Mouse (Mus musculus) cerebellum, adult 2 months (tissue): ENCODE measurements at regions not wholly inside any gene's neighbourhood (a gene's known extent, or its start where the extent isn't known, plus 50 kb on each side); places are given as distances from the start of the nearest gene placed in this dataset.

Experiments
- DNase-seq, 2 experiments: peaks; one replicate each; pipeline ENCODE4 v3.0.0; 2021
- H3K27ac ChIP-seq: fragments of 200-500 bp; 2 replicates; pipeline ENCODE4 v1.5.1; 2012; ENCODE audit warnings: low read length, control low read depth, inconsistent platforms; ENCODE audit not compliant: insufficient read depth
- H3K27me3 ChIP-seq: fragments of 200-500 bp; 2 replicates; pipeline ENCODE4 v1.6.1; 2012; ENCODE audit warnings: inconsistent platforms, mild to moderate bottlenecking, low read length, moderate library complexity; ENCODE audit not compliant: control insufficient read depth, insufficient read depth
- H3K4me1 ChIP-seq: fragments of 200-500 bp; 2 replicates; pipeline ENCODE4 v1.6.1; 2011; ENCODE audit warnings: low read length; ENCODE audit not compliant: control insufficient read depth, insufficient read depth
- H3K4me3 ChIP-seq: fragments of 200-500 bp; replicated peaks from 2 replicates; pipeline ENCODE3; 2011; ENCODE audit warnings: mild to moderate bottlenecking, low read depth, low read length, control low read depth; ENCODE audit not compliant: insufficient read depth
- CTCF ChIP-seq: fragments of 200-500 bp; IDR thresholded peaks from 2 replicates; pipeline ENCODE4 v1.5.1; 2011; ENCODE audit warnings: low read depth, mild to moderate bottlenecking, control low read depth, low read length, moderate library complexity, borderline replicate concordance; ENCODE audit not compliant: insufficient read depth
- POLR2A ChIP-seq: fragments of 200-500 bp; IDR thresholded peaks from 2 replicates; pipeline ENCODE4 v1.6.1; 2011; ENCODE audit warnings: low read length, control low read depth, borderline replicate concordance; ENCODE audit not compliant: insufficient read depth
- WGBS: fragments of 180-500 bp; shearing (Covaris S2); methylation state at CpG from one replicate; pipeline ENCODE4 v1.1.7; 2018; 5-methylcytosine and 5-hydroxymethylcytosine counted together

DNA sequence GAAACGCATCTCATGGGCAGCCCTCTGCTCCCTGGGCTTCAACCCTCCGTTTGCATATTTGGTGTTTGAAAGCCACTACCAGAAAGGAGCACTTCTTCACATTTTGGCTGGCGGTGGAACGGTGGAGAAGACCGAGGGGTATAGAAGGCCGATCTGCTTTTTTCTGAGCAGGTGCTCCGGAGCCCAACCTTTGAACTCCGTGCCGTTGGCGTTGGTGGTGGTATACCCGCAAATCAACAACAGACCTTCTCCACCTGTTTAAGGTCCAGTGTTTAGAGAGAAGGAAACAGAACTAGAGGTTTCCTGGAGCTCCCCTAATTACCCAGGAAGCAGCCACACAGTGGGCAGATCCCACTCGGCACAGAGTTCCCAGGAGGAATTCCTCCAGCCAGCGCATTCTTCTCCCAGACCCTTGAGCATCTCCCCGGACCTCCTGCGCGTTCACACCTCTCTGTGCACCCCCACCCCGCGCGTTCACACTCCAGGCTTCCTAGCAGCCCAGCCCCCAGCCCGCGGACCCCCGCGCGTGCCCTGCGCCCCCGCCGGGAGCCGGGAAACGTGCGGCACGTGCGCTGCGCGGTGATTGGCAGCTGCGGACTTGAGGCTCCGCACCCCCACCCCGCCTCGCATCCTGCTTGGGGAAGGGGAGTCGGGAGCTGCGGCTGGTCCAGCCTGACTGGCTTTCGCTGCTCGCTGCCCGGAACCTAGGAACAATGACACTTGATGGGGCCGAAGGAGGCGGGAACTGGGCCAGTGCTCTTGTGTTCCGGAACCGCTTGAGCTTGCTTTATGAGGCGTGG, 49.9 kb upstream of the Kdm7a start:
- DNase-seq: peak; percentile 34 to 55
- H3K4me3 ChIP-seq: peak overlapping the region; percentile 84
- no peaks in the 10 kb centered on the region for H3K27me3 ChIP-seq
- H3K4me1 ChIP-seq: peaks cover 4% of the 10 kb centered on the region; the same call in 1 of the 2 replicates
- 9% methylated on average over 48 of the region's 48 CpGs for WGBS
- H3K27ac ChIP-seq: no peak overlapping the region
- TF ChIP-seq POLR2A: no peak
- TF ChIP-seq CTCF: no peak
